Mouse (Mus musculus) E14TG2a.4 (cell line): ENCODE data around the gene Vmp1.

ENCODE experiments used
- H3K27me3 ChIP-seq: 2 replicates; pipeline ENCODE4 v1.6.1; 2014; ENCODE audit warnings: low read length, control low read depth; ENCODE audit not compliant: insufficient read depth
- H3K36me3 ChIP-seq: 2 replicates; pipeline ENCODE4 v1.6.1; 2014; ENCODE audit warnings: low read length, control low read depth; ENCODE audit not compliant: insufficient read depth
- H3K4me1 ChIP-seq: replicated peaks from 2 replicates; pipeline ENCODE4 v1.6.1; 2014; ENCODE audit warnings: low read depth, low read length, control low read depth
- H3K4me3 ChIP-seq: replicated peaks from 2 replicates; pipeline ENCODE4 v1.5.1; 2014; ENCODE audit warnings: mild to moderate bottlenecking, low read length
- H3K9me3 ChIP-seq: 2 replicates; pipeline ENCODE4 v1.6.1; 2014; ENCODE audit warnings: low read length, control low read depth
- CTCF ChIP-seq: conservative IDR thresholded peaks from 2 replicates; pipeline ENCODE4 v1.5.1; 2014; ENCODE audit warnings: low read length
- NANOG ChIP-seq: IDR thresholded peaks from 2 replicates; pipeline ENCODE4 v1.6.1; 2014; ENCODE audit warnings: borderline replicate concordance, low read length, mixed read lengths
- POU5F1 ChIP-seq: IDR thresholded peaks from 2 replicates; pipeline ENCODE4 v1.6.1; 2014; ENCODE audit warnings: low read length, borderline replicate concordance

Gene Vmp1

DNA sequence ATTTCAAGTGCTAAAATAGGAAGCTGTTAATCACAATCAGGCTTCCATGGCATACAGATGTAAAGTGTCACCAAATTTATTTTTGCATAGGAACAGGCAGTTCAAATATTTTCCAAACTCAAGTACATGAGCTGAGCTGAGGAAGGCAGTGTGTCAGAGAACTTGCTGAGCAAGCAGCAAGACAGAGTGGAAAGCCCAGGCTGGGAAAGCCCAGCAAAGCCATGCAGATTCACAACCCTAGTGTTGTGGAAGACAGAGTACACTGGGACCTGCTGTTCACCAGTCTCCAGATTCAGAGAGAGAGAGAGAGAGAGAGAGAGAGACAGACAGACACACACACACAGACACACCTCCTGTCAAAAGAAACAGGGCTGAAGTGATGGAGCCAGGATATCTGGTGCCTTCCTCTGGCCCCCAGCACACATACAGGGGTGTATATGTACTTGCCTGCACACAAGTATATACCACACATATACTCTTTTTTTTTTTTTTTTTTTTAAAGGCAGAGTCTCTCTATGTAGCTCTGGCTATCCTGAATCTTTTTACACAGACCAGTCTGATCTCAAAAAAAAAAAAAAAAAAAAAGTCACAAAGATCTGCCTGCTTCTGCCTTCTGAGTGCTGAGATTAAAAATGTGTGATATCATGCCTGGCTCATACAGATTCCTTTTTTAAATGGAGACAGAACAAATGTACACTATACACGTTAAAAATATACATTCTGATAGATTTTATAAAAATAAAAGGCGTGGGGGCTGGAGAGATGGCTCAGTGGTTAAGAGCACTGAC is 64.9 kb downstream of the Vmp1 start:
- H3K27me3 ChIP-seq: no peaks in the 10 kb centered on the region
- H3K9me3 ChIP-seq: no peaks in the 10 kb centered on the region
- no peak for TF ChIP-seq POU5F1
- TF ChIP-seq NANOG: no peak
- TF ChIP-seq CTCF: no peak; the same call in 1 of the 2 replicates
- no peak overlapping the region for H3K4me3 ChIP-seq
- 0 out of 2 replicates have a peak, but pooled peaks cover 7% of the 10 kb centered on the region for H3K36me3 ChIP-seq
- H3K4me1 ChIP-seq: peaks cover 10% of the 10 kb centered on the region

DNA sequence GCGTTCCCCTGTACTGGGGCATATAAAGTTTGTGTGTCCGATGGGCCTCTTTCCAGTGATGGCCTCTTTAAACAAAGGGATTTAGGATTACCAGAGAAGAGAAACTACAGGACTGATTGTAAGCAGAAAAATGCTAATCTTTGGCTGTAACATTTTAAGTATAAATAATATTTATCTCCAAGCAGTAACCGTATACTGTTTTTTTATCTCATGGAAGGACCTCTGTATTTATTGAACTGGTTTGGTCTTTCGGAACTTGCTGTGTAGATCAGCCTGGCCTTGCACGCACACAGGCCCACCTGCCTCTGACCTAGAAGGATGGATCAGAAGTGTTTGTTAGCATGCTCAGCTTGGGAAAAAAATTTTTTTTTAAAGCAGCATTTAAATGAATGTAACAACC is 69.0 kb downstream of the Vmp1 start:
- Histone ChIP-seq H3K27me3 (no peaks in the 10 kb centered on the region), H3K36me3 (peaks cover 13% of the 10 kb centered on the region; the same call in 1 of the 2 replicates), H3K9me3 (no peaks in the 10 kb centered on the region), H3K4me1 (peaks cover 10% of the 10 kb centered on the region), H3K4me3 (no peak overlapping the region)
- TF ChIP-seq CTCF: no peak
- no peak for TF ChIP-seq NANOG

GRCm38 (mm10) chr11:86614056-86614530 is 69.5 kb downstream of the Vmp1 start:
- H3K4me1 ChIP-seq: peaks cover 10% of the 10 kb centered on the region
- H3K36me3 ChIP-seq: peaks cover 13% of the 10 kb centered on the region; the same call in 1 of the 2 replicates
- no peak overlapping the region for H3K4me3 ChIP-seq
- TF ChIP-seq NANOG: no peak
- no peaks in the 10 kb centered on the region for H3K9me3 ChIP-seq
- no peaks in the 10 kb centered on the region for H3K27me3 ChIP-seq

DNA sequence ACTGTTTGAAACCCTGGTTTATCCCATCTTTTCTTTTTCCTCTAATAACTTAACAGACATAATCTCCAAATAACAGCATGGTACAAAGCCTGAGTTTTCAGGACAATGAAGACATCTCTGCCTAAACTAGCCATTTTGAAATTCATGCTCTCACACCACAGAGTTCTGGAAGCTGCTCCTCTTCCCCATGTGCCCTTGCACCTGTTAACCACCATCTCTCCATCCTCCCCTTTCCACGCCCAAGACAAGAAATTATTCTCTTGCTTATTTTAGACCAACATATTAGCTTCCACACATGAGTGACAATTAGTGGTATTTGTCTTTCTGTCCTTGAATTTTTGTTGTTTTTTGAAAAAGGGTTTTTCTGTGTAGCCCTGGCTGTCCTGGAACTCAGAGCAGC is 71.6 kb downstream of the Vmp1 start:
- no peaks in the 10 kb centered on the region for H3K9me3 ChIP-seq

GRCm38 (mm10) chr11:86610239-86610638 is 73.4 kb downstream of the Vmp1 start:
- peaks cover 16% of the 10 kb centered on the region for H3K36me3 ChIP-seq
- no peak overlapping the region for H3K4me3 ChIP-seq
- TF ChIP-seq NANOG (no peak), CTCF (no peak), POU5F1 (no peak)
- no peaks in the 10 kb centered on the region for H3K9me3 ChIP-seq
- no peaks in the 10 kb centered on the region for H3K4me1 ChIP-seq
- H3K27me3 ChIP-seq: no peaks in the 10 kb centered on the region

More for the DNA sequence above, 71.6 kb downstream of the Vmp1 start:
- H3K4me3 ChIP-seq: no peak overlapping the region
- TF ChIP-seq POU5F1 (no peak), CTCF (no peak), NANOG (no peak)
- peaks cover 13% of the 10 kb centered on the region; the same call in 1 of the 2 replicates for H3K36me3 ChIP-seq
- H3K4me1 ChIP-seq: peaks cover 10% of the 10 kb centered on the region
- H3K27me3 ChIP-seq: no peaks in the 10 kb centered on the region

GRCm38 (mm10) chr11:86607808-86608350 is 75.8 kb downstream of the Vmp1 start:
- TF ChIP-seq NANOG (no peak), POU5F1 (no peak)

GRCm38 (mm10) chr11:86606621-86607339 is 76.9 kb downstream of the Vmp1 start:
- H3K9me3 ChIP-seq: no peaks in the 10 kb centered on the region
- H3K4me3 ChIP-seq: no peak overlapping the region
- H3K27me3 ChIP-seq: no peaks in the 10 kb centered on the region
- peaks cover 21% of the 10 kb centered on the region for H3K36me3 ChIP-seq
- H3K4me1 ChIP-seq: no peaks in the 10 kb centered on the region
- TF ChIP-seq CTCF: no peak
- no peak for TF ChIP-seq NANOG
- no peak for TF ChIP-seq POU5F1

More at GRCm38 (mm10) chr11:86607808-86608350, 75.8 kb downstream of the Vmp1 start:
- H3K9me3 ChIP-seq: no peaks in the 10 kb centered on the region
- peaks cover 21% of the 10 kb centered on the region for H3K36me3 ChIP-seq
- no peaks in the 10 kb centered on the region for H3K27me3 ChIP-seq
- no peak overlapping the region for H3K4me3 ChIP-seq
- H3K4me1 ChIP-seq: no peaks in the 10 kb centered on the region

DNA sequence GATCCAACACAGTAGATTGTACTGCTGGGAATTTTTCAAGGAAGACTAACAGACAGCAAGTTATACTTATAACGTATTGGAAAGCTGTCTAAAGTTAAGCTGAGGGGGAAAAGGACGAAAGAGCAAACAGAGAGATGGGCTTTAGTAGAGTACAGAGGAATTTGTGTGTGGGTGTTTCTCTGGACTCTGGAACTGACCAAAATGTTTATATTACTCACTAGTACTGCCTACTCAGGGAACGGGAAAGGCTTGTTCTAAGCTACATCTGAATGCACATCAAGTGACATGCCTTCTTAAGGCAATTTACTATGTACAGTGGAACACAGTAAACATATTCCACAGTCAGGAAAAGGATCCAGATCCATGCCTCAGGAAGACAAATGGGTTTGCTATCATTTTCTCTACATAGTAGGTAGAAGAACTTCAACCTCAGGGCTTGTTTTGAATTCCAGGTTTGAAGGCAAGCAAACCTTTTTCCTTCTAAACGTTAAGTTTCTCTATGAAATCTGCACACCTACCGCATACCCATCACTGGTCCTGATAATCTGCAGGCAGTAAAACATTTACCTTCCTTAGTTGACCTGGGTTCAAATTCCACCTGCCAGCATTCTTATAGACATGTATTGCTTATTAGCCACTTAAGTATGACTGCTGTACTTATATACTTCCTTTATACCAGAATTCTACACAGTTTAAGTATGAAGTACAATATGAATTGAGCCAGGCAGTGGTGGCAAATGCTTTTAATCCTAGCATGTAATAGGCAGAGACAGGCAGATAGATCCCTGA is 78.7 kb downstream of the Vmp1 start:
- Histone ChIP-seq H3K4me3 (no peak overlapping the region), H3K4me1 (peaks cover 6% of the 10 kb centered on the region), H3K27me3 (no peaks in the 10 kb centered on the region), H3K9me3 (no peaks in the 10 kb centered on the region), H3K36me3 (peaks cover 18% of the 10 kb centered on the region)
- no peak for TF ChIP-seq NANOG
- no peak for TF ChIP-seq POU5F1
- TF ChIP-seq CTCF: no peak
